In genomic region chr12:40027444-40027843, GRCm38 (mm10) we compare ENCODE assay signal across 16 mouse cellular contexts. TPM values are rescaled to one million over a fixed set of nuclear protein-coding genes. Genes with fewer than 3 reads are reported as not detected.
DNase-seq lines count a peak whose midpoint lies in the region; ATAC-seq and TF ChIP-seq lines count a peak whose summit lies in the region.
"Had no signal": no experiment of that assay in that cellular context is flagged by ENCODE, and none has a peak within 500 bp of the region (broad histone marks: within the 10 kb centered on the region; RNA-seq: fewer than 3 reads in every experiment).

No protein-coding gene starts in this region.

- no peaks in the 10 kb centered on the region for H3K36me3 ChIP-seq in G1E (replicated peaks)
- peaks cover 75% of the 10 kb centered on the region for H3K36me3 ChIP-seq in erythroblast, embryonic 14.5 days (ENCODE audit: control insufficient read depth)
- 0 out of 2 replicates have a peak, but pooled peaks cover 10% of the 10 kb centered on the region for H3K36me3 ChIP-seq in liver, embryonic 15.5 days (replicated peaks)
- H3K36me3 ChIP-seq: hindbrain, embryonic 12.5 days; limb, embryonic 12.5 days; lung, embryonic 15.5 days had no signal

- no peak overlapping the region for H3K4me3 ChIP-seq in G1E (ENCODE audit: low read depth, low read length)
- no peak overlapping the region for H3K4me3 ChIP-seq in bone marrow, adult 2 months (replicated peaks; ENCODE audit: control insufficient read depth, low read depth, low read length)
- peak overlapping the region; percentile 47 for H3K4me3 ChIP-seq in erythroblast, embryonic 14.5 days (replicated peaks)
- no peak overlapping the region for H3K4me3 ChIP-seq in liver, embryonic 15.5 days (replicated peaks)
- H3K4me3 ChIP-seq: hindbrain, embryonic 12.5 days; kidney, embryonic 15.5 days; limb, embryonic 12.5 days; lung, embryonic 15.5 days; megakaryocyte, embryonic 14.5 days had no signal

- intact Hi-C loops in heart, postnatal 36 days (cut with DNase I), result no loop called here

- no peaks in the 10 kb centered on the region for H3K27me3 ChIP-seq in G1E (ENCODE audit: insufficient read depth, low read length)
- H3K27me3 ChIP-seq in erythroblast, embryonic 14.5 days (ENCODE audit: control insufficient read depth), result no peaks in the 10 kb centered on the region
- H3K27me3 ChIP-seq in liver, embryonic 15.5 days, result no peaks in the 10 kb centered on the region
- H3K27me3 ChIP-seq: hindbrain, embryonic 12.5 days; kidney, embryonic 15.5 days; limb, embryonic 12.5 days; lung, embryonic 15.5 days; megakaryocyte, embryonic 14.5 days had no signal

- TF ChIP-seq CTCF in G1E (IDR thresholded peaks at IDR 0.05; ENCODE audit: low read depth, low read length), result no peak
- no peak for TF ChIP-seq CTCF in bone marrow, adult 2 months (IDR thresholded peaks at IDR 0.05; ENCODE audit: control insufficient read depth, insufficient read depth, low read length)

- TF ChIP-seq POLR2A in bone marrow, adult 2 months (IDR thresholded peaks at IDR 0.05; ENCODE audit: borderline replicate concordance, control insufficient read depth, low read depth, low read length), result no peak

- ATAC-seq in G1E (ENCODE audit: extremely low read depth, insufficient number of reproducible peaks, low FRiP score, poor library complexity, severe bottlenecking), result peak; percentile 79
- peak; percentile 91 for ATAC-seq in liver, embryonic 15.5 days (ENCODE audit: insufficient read depth)
- ATAC-seq: forebrain, embryonic 16.5 days; midbrain, embryonic 16.5 days had no signal

- 48% methylated on average over 3 of the region's 3 CpGs for WGBS in bone marrow, adult 2 months
- WGBS in liver, embryonic 15.5 days (ENCODE audit: insufficient replicate concordance), result 26% methylated on average over 3 of the region's 3 CpGs

- H3K27ac ChIP-seq in bone marrow, adult 2 months (ENCODE audit: control insufficient read depth, insufficient read depth, low read depth, low read length, poor library complexity), result peak overlapping the region; percentile 38; the same call in 1 of the 2 replicates
- H3K27ac ChIP-seq in liver, embryonic 15.5 days (replicated peaks), result peak overlapping the region; percentile 84
- H3K27ac ChIP-seq: hindbrain, embryonic 12.5 days; kidney, embryonic 15.5 days; limb, embryonic 12.5 days; lung, embryonic 15.5 days had no signal

- peak overlapping the region; percentile 7; the same call in 1 of the 2 replicates for H3K9ac ChIP-seq in liver, embryonic 15.5 days
- H3K9ac ChIP-seq: hindbrain, embryonic 12.5 days; kidney, embryonic 15.5 days; limb, embryonic 12.5 days; lung, embryonic 15.5 days had no signal

- H3K4me1 ChIP-seq in G1E (ENCODE audit: insufficient read depth, low read depth, low read length), result peaks cover 41% of the 10 kb centered on the region
- no peaks in the 10 kb centered on the region; the same call in 1 of the 2 replicates for H3K4me1 ChIP-seq in bone marrow, adult 2 months (ENCODE audit: control insufficient read depth, insufficient read depth, low read length)
- peaks cover 76% of the 10 kb centered on the region for H3K4me1 ChIP-seq in erythroblast, embryonic 14.5 days (ENCODE audit: control insufficient read depth)
- H3K4me1 ChIP-seq in liver, embryonic 15.5 days (replicated peaks), result peaks cover 45% of the 10 kb centered on the region
- H3K4me1 ChIP-seq: hindbrain, embryonic 12.5 days; kidney, embryonic 15.5 days; limb, embryonic 12.5 days; lung, embryonic 15.5 days had no signal

- no peak for DNase-seq in G1E (ENCODE audit: low spot score)
- no peak for DNase-seq in embryo, embryonic 9.5 days (ENCODE audit: extremely low spot score)
- no peak for DNase-seq in heart, postnatal 36 days
- no peak for DNase-seq in kidney, postnatal 25 days
- DNase-seq: adrenal gland, adult 8-10 months; cerebellum, adult 9-11 months had no signal

- peak overlapping the region; percentile 48 for H3K4me2 ChIP-seq in liver, embryonic 15.5 days
- H3K4me2 ChIP-seq: hindbrain, embryonic 12.5 days; kidney, embryonic 15.5 days; limb, embryonic 12.5 days; lung, embryonic 15.5 days had no signal

- H3K9me3 ChIP-seq in G1E (replicated peaks), result no peaks in the 10 kb centered on the region
- no peaks in the 10 kb centered on the region for H3K9me3 ChIP-seq in erythroblast, embryonic 14.5 days (ENCODE audit: control insufficient read depth, low read length)
- no peaks in the 10 kb centered on the region for H3K9me3 ChIP-seq in liver, embryonic 15.5 days (replicated peaks)
- H3K9me3 ChIP-seq: kidney, embryonic 15.5 days; limb, embryonic 12.5 days; lung, embryonic 15.5 days; megakaryocyte, embryonic 14.5 days had no signal

RNA-seq across cellular contexts. Expression of gene Arl4a, which starts 10.4 kb away (rescaled TPM):
- total RNA-seq in G1E (2014; fragmentation: Nextera tagmentation) (96.3 and 122 TPM in 2 replicates), G1E (2017) (68.4 and 77.0 TPM in 2 replicates)
- polyA plus RNA-seq in G1E (2012), result 88.6 and 94.5 TPM in 2 replicates
- polyA plus RNA-seq in bone marrow, adult 2 months (2011; ENCODE audit: insufficient read depth, insufficient read length, low replicate concordance, missing spikeins), result 104 and 112 TPM in 2 replicates
- 23.3 and 50.8 TPM in 2 replicates for polyA plus RNA-seq in erythroblast, embryonic 14.5 days (2012)
- 81.6 and 91.3 TPM in 2 replicates for polyA plus RNA-seq in liver, embryonic 15.5 days (2015; fragmentation: Nextera tagmentation; extraction: Ambion mirVana)
- total RNA-seq in heart, postnatal 36 days (2021), result 10 to 100 TPM; 21.1 to 28.3 TPM
